Mouse (Mus musculus): ENCODE results near the gene Zcchc17. TPM values are rescaled to one million over a fixed set of nuclear protein-coding genes. Genes with fewer than 3 reads are reported as not detected.
A peak's percentile ranks its signal among the peaks of the same experiment; 100 is the strongest.

Gene Zcchc17
- polyA plus RNA-seq, 1 experiment from 2014 or later = 48.7 TPM

- no peak overlapping the region for H3K9ac ChIP-seq (ENCODE audit: low read length)
- no peak overlapping the region for H3K4me3 ChIP-seq (ENCODE audit: low read length)
- no peak overlapping the region for H3K4me2 ChIP-seq (ENCODE audit: low read depth, low read length)
- no peak overlapping the region for H3K27ac ChIP-seq (ENCODE audit: low read length)
- no peaks in the 10 kb centered on the region for H3K9me3 ChIP-seq (replicated peaks; ENCODE audit: control insufficient read depth, low read length)
- H3K4me1 ChIP-seq (ENCODE audit: control insufficient read depth, insufficient read depth, low read length) = no peaks in the 10 kb centered on the region
- ATAC-seq (replicated peaks; ENCODE audit: extremely low read depth, insufficient read depth, low FRiP score) = no peak
- peaks cover 16% of the 10 kb centered on the region for H3K27me3 ChIP-seq (ENCODE audit: control insufficient read depth, insufficient read depth, low read length)
- 65% methylated on average over 9 of the region's 9 CpGs for WGBS
- H3K36me3 ChIP-seq (ENCODE audit: control insufficient read depth, insufficient read depth) = no peaks in the 10 kb centered on the region
These were observed 75.9 kb downstream of the Zcchc17 start for GRCm38 (mm10) chr4:130283826-130284225.

- Histone ChIP-seq H3K27me3 (ENCODE audit: control insufficient read depth, insufficient read depth, low read length) (peaks cover 20% of the 10 kb centered on the region), H3K4me1 (ENCODE audit: control insufficient read depth, insufficient read depth, low read length) (no peaks in the 10 kb centered on the region), H3K9me3 (replicated peaks; ENCODE audit: control insufficient read depth, low read length) (no peaks in the 10 kb centered on the region), H3K9ac (ENCODE audit: low read length) (no peak overlapping the region), H3K4me2 (ENCODE audit: low read depth, low read length) (no peak overlapping the region), H3K4me3 (ENCODE audit: low read length) (no peak overlapping the region), H3K36me3 (ENCODE audit: control insufficient read depth, insufficient read depth) (no peaks in the 10 kb centered on the region), H3K27ac (ENCODE audit: low read length) (no peak overlapping the region)
- WGBS = 68% methylated on average over 5 of the region's 5 CpGs
- ATAC-seq (replicated peaks; ENCODE audit: extremely low read depth, insufficient read depth, low FRiP score) = no peak
These were observed 76.9 kb downstream of the Zcchc17 start for GRCm38 (mm10) chr4:130282856-130283255.

DNA sequence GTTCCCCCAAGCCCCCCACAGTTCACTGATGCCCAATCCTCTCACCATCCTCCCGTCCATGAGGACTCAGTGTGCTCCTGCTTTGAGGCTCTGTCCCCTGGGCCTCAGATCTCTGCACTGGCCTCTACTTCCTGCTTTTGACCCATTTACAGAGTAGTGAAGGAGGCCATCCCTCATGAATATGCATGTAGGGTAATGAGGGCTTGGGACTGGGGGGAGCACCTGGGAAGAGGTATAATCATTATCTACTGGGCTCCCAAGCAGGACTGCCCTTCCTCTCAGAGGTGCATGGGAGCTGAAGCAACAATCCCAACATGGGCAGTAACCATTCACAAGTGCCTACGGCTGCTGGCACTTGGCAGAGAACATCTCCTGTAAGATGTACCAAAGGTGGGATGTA, 80.6 kb downstream of the Zcchc17 start, which contains the start of gene Serinc2:
TSS of gene Serinc2 (minus strand) at position 101 of the 400 bp plus-strand sequence.
- Histone ChIP-seq H3K9me3 (replicated peaks; ENCODE audit: control insufficient read depth, low read length) (no peaks in the 10 kb centered on the region), H3K4me1 (ENCODE audit: control insufficient read depth, insufficient read depth, low read length) (peaks cover 4% of the 10 kb centered on the region), H3K9ac (ENCODE audit: low read length) (no peak within 1 kb of the TSS), H3K27me3 (ENCODE audit: control insufficient read depth, insufficient read depth, low read length) (peaks cover 49% of the 10 kb centered on the region), H3K4me3 (ENCODE audit: low read length) (no peak within 1 kb of the TSS), H3K27ac (ENCODE audit: low read length) (no peak within 1 kb of the TSS), H3K4me2 (ENCODE audit: low read depth, low read length) (no peak within 1 kb of the TSS), H3K36me3 (ENCODE audit: control insufficient read depth, insufficient read depth) (no peaks in the 10 kb centered on the region)
- no peak for ATAC-seq (replicated peaks; ENCODE audit: extremely low read depth, insufficient read depth, low FRiP score)
- WGBS = 66% methylated on average over 2 of the region's 2 CpGs

GRCm38 (mm10) chr4:130276573-130277176, 83.1 kb downstream of the Zcchc17 start:
- peaks cover 7% of the 10 kb centered on the region for H3K4me1 ChIP-seq (ENCODE audit: control insufficient read depth, insufficient read depth, low read length)
- H3K4me2 ChIP-seq (ENCODE audit: low read depth, low read length) = no peak overlapping the region
- H3K4me3 ChIP-seq (ENCODE audit: low read length) = no peak overlapping the region
- no peak overlapping the region for H3K27ac ChIP-seq (ENCODE audit: low read length)
- H3K9ac ChIP-seq (ENCODE audit: low read length) = no peak overlapping the region
- H3K9me3 ChIP-seq (replicated peaks; ENCODE audit: control insufficient read depth, low read length) = no peaks in the 10 kb centered on the region
- no peak for ATAC-seq (replicated peaks; ENCODE audit: extremely low read depth, insufficient read depth, low FRiP score)
- H3K36me3 ChIP-seq (ENCODE audit: control insufficient read depth, insufficient read depth) = no peaks in the 10 kb centered on the region
- 49% methylated on average over 7 of the region's 7 CpGs for WGBS
- H3K27me3 ChIP-seq (ENCODE audit: control insufficient read depth, insufficient read depth, low read length) = peaks cover 64% of the 10 kb centered on the region

DNA sequence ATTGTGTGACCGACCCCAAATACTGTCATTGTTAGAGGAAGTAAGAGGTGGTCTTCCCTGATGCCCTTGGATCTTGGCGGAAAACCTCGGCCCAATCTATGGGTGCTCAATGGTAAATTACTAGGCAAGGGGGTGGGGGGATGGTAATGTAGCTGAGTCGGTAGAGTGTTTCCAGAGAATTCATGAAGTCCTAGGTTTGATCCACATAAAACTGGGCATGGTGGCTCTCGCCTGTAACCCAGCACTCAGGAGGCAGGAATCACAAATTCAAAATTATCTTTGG, 84.0 kb downstream of the Zcchc17 start:
- 50% methylated on average over 5 of the region's 5 CpGs for WGBS
- Histone ChIP-seq H3K9ac (ENCODE audit: low read length) (no peak overlapping the region), H3K9me3 (replicated peaks; ENCODE audit: control insufficient read depth, low read length) (no peaks in the 10 kb centered on the region), H3K27me3 (ENCODE audit: control insufficient read depth, insufficient read depth, low read length) (peaks cover 66% of the 10 kb centered on the region), H3K36me3 (ENCODE audit: control insufficient read depth, insufficient read depth) (no peaks in the 10 kb centered on the region), H3K4me2 (ENCODE audit: low read depth, low read length) (peak overlapping the region; percentile 80), H3K27ac (ENCODE audit: low read length) (no peak overlapping the region), H3K4me3 (ENCODE audit: low read length) (no peak overlapping the region; the same call in none of the 2 replicates), H3K4me1 (ENCODE audit: control insufficient read depth, insufficient read depth, low read length) (peaks cover 7% of the 10 kb centered on the region)
- no peak for ATAC-seq (replicated peaks; ENCODE audit: extremely low read depth, insufficient read depth, low FRiP score)

DNA sequence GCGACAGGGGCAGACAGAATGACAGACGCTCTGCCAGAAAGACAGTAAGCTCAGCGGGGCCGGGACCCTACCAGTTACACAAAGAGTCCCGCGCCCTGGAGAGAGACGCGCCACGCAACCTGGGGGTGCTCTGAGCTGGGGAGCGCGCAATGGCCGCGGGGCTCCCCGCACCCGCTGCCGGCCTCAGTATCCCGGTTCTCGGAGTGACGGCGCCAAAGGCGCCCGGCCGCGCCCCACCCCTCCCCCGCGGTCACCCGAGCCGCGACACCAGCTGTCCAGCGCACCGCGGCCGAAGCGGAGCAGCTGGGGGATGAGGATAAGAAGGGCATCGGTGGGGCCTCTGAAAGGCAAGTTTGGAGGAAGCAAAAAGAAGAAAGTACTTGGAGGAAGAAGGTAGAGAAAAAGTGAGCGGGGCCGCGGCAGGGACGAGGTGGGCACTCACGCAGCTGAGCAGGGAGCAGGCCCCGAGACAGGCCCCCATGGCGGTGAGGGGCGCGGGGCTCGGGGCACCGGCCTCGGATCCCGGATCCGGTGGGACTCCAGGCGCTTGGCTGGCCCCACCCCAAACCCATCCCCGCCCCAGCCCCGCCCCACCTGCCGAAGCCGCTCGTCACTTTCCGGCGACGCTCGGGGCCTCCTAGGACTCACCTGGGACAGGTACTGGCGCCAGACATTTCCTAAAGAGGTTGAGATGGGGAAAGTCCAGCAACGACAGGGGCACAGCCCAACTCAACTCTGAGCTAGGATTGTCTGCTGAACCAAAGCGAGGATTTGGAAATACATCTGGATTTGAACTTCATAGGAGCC, 84.5 kb downstream of the Zcchc17 start:
- H3K27me3 ChIP-seq (ENCODE audit: control insufficient read depth, insufficient read depth, low read length) = peaks cover 63% of the 10 kb centered on the region
- no peak overlapping the region for H3K27ac ChIP-seq (ENCODE audit: low read length)
- peaks cover 7% of the 10 kb centered on the region for H3K4me1 ChIP-seq (ENCODE audit: control insufficient read depth, insufficient read depth, low read length)
- 4% methylated on average over 62 of the region's 62 CpGs for WGBS
- H3K4me3 ChIP-seq (ENCODE audit: low read length) = peak overlapping the region; percentile 52
- no peak; the same call in 1 of the 2 replicates for ATAC-seq (replicated peaks; ENCODE audit: extremely low read depth, insufficient read depth, low FRiP score)
- H3K9ac ChIP-seq (ENCODE audit: low read length) = peak overlapping the region; percentile 49
- no peaks in the 10 kb centered on the region for H3K9me3 ChIP-seq (replicated peaks; ENCODE audit: control insufficient read depth, low read length)
- peak overlapping the region; percentile 80 for H3K4me2 ChIP-seq (ENCODE audit: low read depth, low read length)
- H3K36me3 ChIP-seq (ENCODE audit: control insufficient read depth, insufficient read depth) = no peaks in the 10 kb centered on the region

DNA sequence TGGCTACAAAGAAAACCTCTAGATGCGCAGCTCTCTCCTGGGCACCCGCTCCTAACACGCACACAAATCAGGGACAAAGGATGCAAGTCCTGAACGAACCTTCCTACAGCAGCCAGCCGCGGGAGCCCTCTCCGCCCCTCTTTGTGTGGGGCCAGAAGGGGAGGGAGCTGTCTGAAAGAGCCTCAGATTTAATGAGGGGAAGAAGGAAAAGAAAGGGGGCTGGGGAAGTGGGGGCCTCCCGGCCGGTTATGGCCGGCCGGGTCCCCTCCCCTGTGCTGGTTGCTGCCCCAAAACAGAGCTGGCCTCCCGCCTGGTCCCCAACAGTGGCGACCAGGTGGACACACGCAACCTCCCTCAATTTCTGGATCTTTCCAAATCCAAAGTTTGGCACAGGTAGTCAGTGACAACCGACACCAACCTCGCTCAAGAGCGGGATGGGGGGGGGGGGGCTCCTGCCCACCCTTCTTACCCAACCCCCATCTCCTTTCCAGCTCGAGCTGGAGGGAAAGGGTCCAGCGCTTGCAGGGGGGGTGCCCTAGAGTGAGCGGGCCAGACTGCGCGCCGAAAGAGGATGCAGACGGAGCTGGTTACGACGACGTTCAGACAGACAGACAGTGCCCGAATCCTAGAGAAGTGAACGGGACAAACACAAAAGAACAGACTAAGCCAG, 85.3 kb downstream of the Zcchc17 start:
- WGBS = 1% methylated on average over 29 of the region's 29 CpGs
- no peaks in the 10 kb centered on the region for H3K9me3 ChIP-seq (replicated peaks; ENCODE audit: control insufficient read depth, low read length)
- H3K4me2 ChIP-seq (ENCODE audit: low read depth, low read length) = peak overlapping the region; percentile 80
- peak overlapping the region; percentile 49 for H3K9ac ChIP-seq (ENCODE audit: low read length)
- peaks cover 7% of the 10 kb centered on the region for H3K4me1 ChIP-seq (ENCODE audit: control insufficient read depth, insufficient read depth, low read length)
- peak overlapping the region; percentile 52 for H3K4me3 ChIP-seq (ENCODE audit: low read length)
- H3K27ac ChIP-seq (ENCODE audit: low read length) = no peak overlapping the region
- H3K27me3 ChIP-seq (ENCODE audit: control insufficient read depth, insufficient read depth, low read length) = peaks cover 62% of the 10 kb centered on the region
- no peak; the same call in 1 of the 2 replicates for ATAC-seq (replicated peaks; ENCODE audit: extremely low read depth, insufficient read depth, low FRiP score)
- no peaks in the 10 kb centered on the region for H3K36me3 ChIP-seq (ENCODE audit: control insufficient read depth, insufficient read depth)

- WGBS = 10% methylated on average over 11 of the region's 12 CpGs
- H3K4me3 ChIP-seq (ENCODE audit: low read length) = peak overlapping the region; percentile 52
- H3K4me1 ChIP-seq (ENCODE audit: control insufficient read depth, insufficient read depth, low read length) = peaks cover 7% of the 10 kb centered on the region
- ATAC-seq (replicated peaks; ENCODE audit: extremely low read depth, insufficient read depth, low FRiP score) = peak; percentile 46; the same call in 1 of the 2 replicates
- no peaks in the 10 kb centered on the region for H3K9me3 ChIP-seq (replicated peaks; ENCODE audit: control insufficient read depth, low read length)
- peak overlapping the region; percentile 80 for H3K4me2 ChIP-seq (ENCODE audit: low read depth, low read length)
- H3K27me3 ChIP-seq (ENCODE audit: control insufficient read depth, insufficient read depth, low read length) = peaks cover 57% of the 10 kb centered on the region
- no peak overlapping the region for H3K27ac ChIP-seq (ENCODE audit: low read length)
- no peaks in the 10 kb centered on the region for H3K36me3 ChIP-seq (ENCODE audit: control insufficient read depth, insufficient read depth)
- H3K9ac ChIP-seq (ENCODE audit: low read length) = no peak overlapping the region; the same call in 1 of the 2 replicates
These were observed 85.9 kb downstream of the Zcchc17 start for GRCm38 (mm10) chr4:130273698-130274345.

All from heart, embryonic 16.5 days (tissue).